Mouse (Mus musculus): ENCODE measurements around the gene Arvcf. TPM values are rescaled to one million over a fixed set of nuclear protein-coding genes. Genes with fewer than 3 reads are reported as not detected.

Gene Arvcf
- polyA plus RNA-seq, 1 experiment from 2014 or later: 13.8 TPM

GRCm38 (mm10) chr16:18430641-18431212 lies 82.7 kb downstream of the Arvcf start:
- peaks cover 7% of the 10 kb centered on the region for H3K36me3 ChIP-seq (ENCODE audit: control insufficient read depth, insufficient read depth, low read length)
- peak overlapping the region; percentile 60 for H3K27ac ChIP-seq (ENCODE audit: low read depth, low read length)
- no peak for DNase-seq (ENCODE audit: low spot score)
- H3K4me1 ChIP-seq (replicated peaks; ENCODE audit: control insufficient read depth, insufficient read depth, low read length): peaks cover 26% of the 10 kb centered on the region
- 53% methylated on average over 8 of the region's 8 CpGs for WGBS
- ATAC-seq (replicated peaks; ENCODE audit: low FRiP score): 0 out of 2 replicates have a peak, but pooled peaks have one; percentile 13
- no peaks in the 10 kb centered on the region for H3K27me3 ChIP-seq (replicated peaks; ENCODE audit: control insufficient read depth, insufficient read depth, low read length)
- peak overlapping the region; percentile 88 for H3K4me2 ChIP-seq
- H3K9ac ChIP-seq (ENCODE audit: low read depth, low read length): peak overlapping the region; percentile 73; the same call in 1 of the 2 replicates
- H3K4me3 ChIP-seq (ENCODE audit: low read depth, low read length): peak overlapping the region; percentile 63
- no peaks in the 10 kb centered on the region for H3K9me3 ChIP-seq (ENCODE audit: control insufficient read depth, low read length)

GRCm38 (mm10) chr16:18433341-18433920 lies 85.4 kb downstream of the Arvcf start:
- H3K4me1 ChIP-seq (replicated peaks; ENCODE audit: control insufficient read depth, insufficient read depth, low read length): 0 out of 2 replicates have a peak, but pooled peaks cover 9% of the 10 kb centered on the region
- H3K9ac ChIP-seq (ENCODE audit: low read depth, low read length): no peak overlapping the region
- peaks cover 26% of the 10 kb centered on the region for H3K36me3 ChIP-seq (ENCODE audit: control insufficient read depth, insufficient read depth, low read length)
- H3K27me3 ChIP-seq (replicated peaks; ENCODE audit: control insufficient read depth, insufficient read depth, low read length): no peaks in the 10 kb centered on the region
- 96% methylated on average over 5 of the region's 5 CpGs for WGBS
- no peak overlapping the region for H3K4me2 ChIP-seq
- no peak overlapping the region for H3K4me3 ChIP-seq (ENCODE audit: low read depth, low read length)
- ATAC-seq (replicated peaks; ENCODE audit: low FRiP score) (no peak), DNase-seq (ENCODE audit: low spot score) (no peak)
- H3K27ac ChIP-seq (ENCODE audit: low read depth, low read length): no peak overlapping the region
- H3K9me3 ChIP-seq (ENCODE audit: control insufficient read depth, low read length): no peaks in the 10 kb centered on the region

- H3K27me3 ChIP-seq (replicated peaks; ENCODE audit: control insufficient read depth, insufficient read depth, low read length): no peaks in the 10 kb centered on the region
- H3K9ac ChIP-seq (ENCODE audit: low read depth, low read length): no peak overlapping the region
- H3K4me3 ChIP-seq (ENCODE audit: low read depth, low read length): no peak overlapping the region
- H3K9me3 ChIP-seq (ENCODE audit: control insufficient read depth, low read length): no peaks in the 10 kb centered on the region
- DNase-seq (ENCODE audit: low spot score) (no peak), ATAC-seq (replicated peaks; ENCODE audit: low FRiP score) (no peak)
- peaks cover 28% of the 10 kb centered on the region for H3K36me3 ChIP-seq (ENCODE audit: control insufficient read depth, insufficient read depth, low read length)
- H3K4me1 ChIP-seq (replicated peaks; ENCODE audit: control insufficient read depth, insufficient read depth, low read length): 0 out of 2 replicates have a peak, but pooled peaks cover under 1% of the 10 kb centered on the region
- H3K27ac ChIP-seq (ENCODE audit: low read depth, low read length): no peak overlapping the region
- no peak overlapping the region for H3K4me2 ChIP-seq
- 92% methylated on average over 6 of the region's 6 CpGs for WGBS
Measured at GRCm38 (mm10) chr16:18436128-18436527, 88.1 kb downstream of the Arvcf start.

DNA sequence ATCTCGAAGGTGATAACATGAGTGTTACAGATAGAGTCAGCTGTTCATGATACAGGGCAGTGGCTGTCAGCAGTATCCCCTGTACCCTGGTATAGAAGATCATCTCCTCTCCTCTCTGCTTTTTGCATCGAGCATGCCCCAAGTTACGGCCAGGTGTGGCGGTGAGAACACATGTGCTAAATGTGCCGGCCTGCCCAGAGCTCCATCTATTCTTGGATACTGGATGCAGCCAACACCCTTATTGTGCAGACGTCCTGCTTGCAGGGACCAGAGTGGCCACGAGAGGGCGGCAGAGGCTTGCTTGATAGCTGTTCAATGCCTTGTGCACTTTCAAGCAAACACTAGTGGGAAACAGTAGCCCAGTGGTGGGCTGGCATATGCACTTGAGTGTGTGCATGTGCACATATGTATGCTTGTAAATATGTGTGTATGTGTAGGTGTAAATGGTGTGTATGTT lies 95.4 kb downstream of the Arvcf start:
- peak; percentile 86 for DNase-seq (ENCODE audit: low spot score)
- 24% methylated on average over 8 of the region's 8 CpGs for WGBS
- Histone ChIP-seq H3K4me1 (replicated peaks; ENCODE audit: control insufficient read depth, insufficient read depth, low read length) (no peaks in the 10 kb centered on the region), H3K27me3 (replicated peaks; ENCODE audit: control insufficient read depth, insufficient read depth, low read length) (no peaks in the 10 kb centered on the region), H3K4me3 (ENCODE audit: low read depth, low read length) (no peak overlapping the region), H3K36me3 (ENCODE audit: control insufficient read depth, insufficient read depth, low read length) (peaks cover 12% of the 10 kb centered on the region), H3K27ac (ENCODE audit: low read depth, low read length) (no peak overlapping the region), H3K4me2 (no peak overlapping the region), H3K9ac (ENCODE audit: low read depth, low read length) (no peak overlapping the region), H3K9me3 (ENCODE audit: control insufficient read depth, low read length) (no peaks in the 10 kb centered on the region)
- ATAC-seq (replicated peaks; ENCODE audit: low FRiP score): peak; percentile 63

DNA sequence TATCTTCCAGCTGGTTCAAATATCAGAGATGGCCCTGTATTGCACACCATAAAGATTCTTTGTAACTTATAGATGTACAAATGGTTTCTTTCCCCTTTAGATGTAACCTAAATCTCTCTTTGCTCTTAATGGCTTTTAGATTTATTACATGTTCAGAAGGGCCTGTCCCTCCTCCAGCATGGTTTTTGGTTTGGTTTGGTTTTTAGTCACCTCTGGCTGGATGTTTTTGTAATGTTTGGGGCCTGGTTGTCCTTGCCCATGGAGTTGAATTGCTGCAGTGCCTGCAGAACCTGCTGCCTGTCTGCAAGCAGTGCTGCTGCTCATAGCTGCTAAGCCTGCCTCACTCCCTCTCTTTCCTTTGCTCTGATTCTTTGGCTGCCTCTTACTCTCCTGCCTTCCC lies 99.3 kb downstream of the Arvcf start:
- Histone ChIP-seq H3K4me3 (ENCODE audit: low read depth, low read length) (no peak overlapping the region), H3K9ac (ENCODE audit: low read depth, low read length) (no peak overlapping the region), H3K36me3 (ENCODE audit: control insufficient read depth, insufficient read depth, low read length) (peaks cover 16% of the 10 kb centered on the region; the same call in 1 of the 2 replicates), H3K4me1 (replicated peaks; ENCODE audit: control insufficient read depth, insufficient read depth, low read length) (no peaks in the 10 kb centered on the region), H3K27me3 (replicated peaks; ENCODE audit: control insufficient read depth, insufficient read depth, low read length) (no peaks in the 10 kb centered on the region), H3K4me2 (no peak overlapping the region), H3K9me3 (ENCODE audit: control insufficient read depth, low read length) (no peaks in the 10 kb centered on the region), H3K27ac (ENCODE audit: low read depth, low read length) (no peak overlapping the region)
- DNase-seq (ENCODE audit: low spot score) (no peak), ATAC-seq (replicated peaks; ENCODE audit: low FRiP score) (no peak)

- Histone ChIP-seq H3K36me3 (ENCODE audit: control insufficient read depth, insufficient read depth, low read length) (peaks cover 16% of the 10 kb centered on the region; the same call in 1 of the 2 replicates), H3K4me3 (ENCODE audit: low read depth, low read length) (no peak overlapping the region), H3K9me3 (ENCODE audit: control insufficient read depth, low read length) (no peaks in the 10 kb centered on the region), H3K4me1 (replicated peaks; ENCODE audit: control insufficient read depth, insufficient read depth, low read length) (no peaks in the 10 kb centered on the region), H3K27ac (ENCODE audit: low read depth, low read length) (no peak overlapping the region), H3K27me3 (replicated peaks; ENCODE audit: control insufficient read depth, insufficient read depth, low read length) (no peaks in the 10 kb centered on the region), H3K9ac (ENCODE audit: low read depth, low read length) (no peak overlapping the region), H3K4me2 (no peak overlapping the region)
- ATAC-seq (replicated peaks; ENCODE audit: low FRiP score): no peak
- 70% methylated on average over 6 of the region's 6 CpGs for WGBS
- DNase-seq (ENCODE audit: low spot score): no peak
Measured at GRCm38 (mm10) chr16:18448104-18448503, 100.1 kb downstream of the Arvcf start.

GRCm38 (mm10) chr16:18449005-18449404 lies 101.0 kb downstream of the Arvcf start:
- ATAC-seq (replicated peaks; ENCODE audit: low FRiP score) (no peak), DNase-seq (ENCODE audit: low spot score) (no peak)
- 92% methylated on average over 4 of the region's 4 CpGs for WGBS
- Histone ChIP-seq H3K4me1 (replicated peaks; ENCODE audit: control insufficient read depth, insufficient read depth, low read length) (no peaks in the 10 kb centered on the region), H3K9me3 (ENCODE audit: control insufficient read depth, low read length) (no peaks in the 10 kb centered on the region), H3K4me3 (ENCODE audit: low read depth, low read length) (no peak overlapping the region), H3K27ac (ENCODE audit: low read depth, low read length) (no peak overlapping the region), H3K4me2 (no peak overlapping the region), H3K36me3 (ENCODE audit: control insufficient read depth, insufficient read depth, low read length) (peaks cover 13% of the 10 kb centered on the region; the same call in 1 of the 2 replicates), H3K27me3 (replicated peaks; ENCODE audit: control insufficient read depth, insufficient read depth, low read length) (no peaks in the 10 kb centered on the region), H3K9ac (ENCODE audit: low read depth, low read length) (no peak overlapping the region)

- peaks cover 13% of the 10 kb centered on the region for H3K36me3 ChIP-seq (ENCODE audit: control insufficient read depth, insufficient read depth, low read length)
- H3K4me1 ChIP-seq (replicated peaks; ENCODE audit: control insufficient read depth, insufficient read depth, low read length): no peaks in the 10 kb centered on the region
- no peaks in the 10 kb centered on the region for H3K27me3 ChIP-seq (replicated peaks; ENCODE audit: control insufficient read depth, insufficient read depth, low read length)
- no peak overlapping the region for H3K27ac ChIP-seq (ENCODE audit: low read depth, low read length)
- DNase-seq (ENCODE audit: low spot score) (no peak), ATAC-seq (replicated peaks; ENCODE audit: low FRiP score) (no peak)
- no peak overlapping the region for H3K4me2 ChIP-seq
- H3K4me3 ChIP-seq (ENCODE audit: low read depth, low read length): no peak overlapping the region
- no peaks in the 10 kb centered on the region for H3K9me3 ChIP-seq (ENCODE audit: control insufficient read depth, low read length)
- no peak overlapping the region for H3K9ac ChIP-seq (ENCODE audit: low read depth, low read length)
- 80% methylated on average over 9 of the region's 9 CpGs for WGBS
Measured at GRCm38 (mm10) chr16:18451486-18452181, 103.7 kb downstream of the Arvcf start.

Measured in liver, embryonic 11.5 days (tissue).